Mouse (Mus musculus) brain, adult 2 months (tissue): ENCODE data around the gene Mettl3.

Source experiments
- DNase-seq: peaks from one replicate; pipeline ENCODE4 v3.0.0; 2011; ENCODE audit warnings: low read depth, low spot score

The Mettl3 gene

GRCm38 (mm10) chr14:52295558-52296264, 9.2 kb downstream of the Mettl3 start:
- peak; percentile 71 for DNase-seq

DNA sequence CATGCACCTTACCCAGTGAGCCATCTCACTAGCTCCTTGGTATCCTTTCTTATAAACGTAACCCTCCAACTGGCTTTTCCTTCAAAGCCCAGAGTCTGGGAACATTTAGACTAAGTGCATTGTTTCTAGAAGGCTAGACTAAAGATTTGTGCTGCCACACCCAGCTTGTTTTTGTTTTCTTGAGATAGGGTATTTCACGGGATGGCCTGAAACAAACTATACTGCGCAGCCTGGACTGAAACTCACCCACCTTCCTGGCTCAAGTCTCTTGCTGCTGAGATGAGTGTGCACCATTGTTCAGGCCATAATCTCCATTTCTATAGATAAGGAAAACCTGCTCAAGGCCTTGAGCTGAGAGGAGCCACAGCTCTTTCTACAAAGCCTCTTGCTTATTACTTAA, 20.7 kb downstream of the Mettl3 start:
- no peak for DNase-seq

DNA sequence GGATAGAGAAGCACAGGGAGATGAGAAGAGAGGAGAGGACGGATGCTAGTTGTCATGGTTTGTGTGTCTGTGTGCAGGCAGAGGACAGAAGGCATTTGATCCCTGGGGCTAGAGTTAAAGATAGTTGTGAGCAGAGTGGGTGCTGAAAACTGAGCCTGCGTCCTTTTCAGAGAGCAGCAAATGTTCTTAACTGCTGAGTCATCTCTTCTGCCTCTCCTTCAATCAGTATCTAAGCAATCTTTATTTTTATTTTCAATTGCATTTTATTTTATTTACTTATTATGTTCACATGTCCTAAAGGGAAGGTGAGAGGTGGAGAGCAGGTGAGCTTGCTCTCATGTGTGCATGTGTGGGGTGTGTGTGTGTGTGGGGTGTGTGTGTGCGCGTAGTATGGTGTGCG, 21.3 kb downstream of the Mettl3 start:
- DNase-seq, result no peak

GRCm38 (mm10) chr14:52279747-52280120, 25.2 kb downstream of the Mettl3 start:
- peak; percentile 40 for DNase-seq

DNA sequence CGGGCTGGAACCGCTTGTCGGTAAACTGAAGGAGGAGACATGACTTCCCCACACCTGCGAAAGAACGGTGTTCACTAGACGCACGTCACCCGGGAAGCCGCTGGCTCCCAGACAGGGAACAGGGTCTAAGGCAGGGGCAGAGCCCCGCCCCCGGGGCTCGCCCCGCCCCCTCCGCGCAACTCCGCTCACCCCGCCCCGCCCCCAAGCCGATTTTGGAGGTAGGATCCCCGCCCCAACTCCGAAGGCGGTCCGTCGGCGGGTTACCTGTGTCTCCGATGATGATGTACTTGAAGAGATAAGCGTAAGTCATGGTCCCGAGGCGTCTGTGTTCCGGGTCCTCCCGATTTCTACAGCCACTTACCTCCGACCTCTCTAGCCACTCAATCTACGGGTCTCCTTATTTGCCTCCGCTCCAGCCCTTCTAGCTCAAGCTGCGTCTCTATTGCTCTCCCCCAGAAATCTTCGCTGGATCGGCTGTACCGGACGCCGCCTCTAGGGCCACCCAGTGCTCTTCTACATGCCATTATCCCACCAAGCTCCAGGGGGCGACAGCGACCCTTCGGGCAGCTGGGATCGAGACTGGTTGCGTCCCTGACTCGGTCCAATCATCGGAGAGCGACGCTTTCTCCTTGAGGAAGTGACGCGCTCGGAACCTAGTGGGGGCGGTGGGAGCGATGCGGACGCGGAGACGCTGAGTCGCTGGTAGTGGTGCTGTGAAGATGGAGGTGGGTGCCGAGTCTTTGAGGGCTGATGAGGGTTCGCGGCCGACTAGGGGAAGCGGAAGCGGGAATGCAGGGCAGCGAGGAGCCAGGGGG, 25.8 kb downstream of the Mettl3 start, which contains the start of the genes Tox4 and Rab2b:
Gene Tox4, plus strand, starts transcription at position 215 of the 815 bp plus-strand sequence.
Gene Rab2b, minus strand, starts transcription at position 614 of the 815 bp plus-strand sequence.
- DNase-seq, result peak; percentile 100

DNA sequence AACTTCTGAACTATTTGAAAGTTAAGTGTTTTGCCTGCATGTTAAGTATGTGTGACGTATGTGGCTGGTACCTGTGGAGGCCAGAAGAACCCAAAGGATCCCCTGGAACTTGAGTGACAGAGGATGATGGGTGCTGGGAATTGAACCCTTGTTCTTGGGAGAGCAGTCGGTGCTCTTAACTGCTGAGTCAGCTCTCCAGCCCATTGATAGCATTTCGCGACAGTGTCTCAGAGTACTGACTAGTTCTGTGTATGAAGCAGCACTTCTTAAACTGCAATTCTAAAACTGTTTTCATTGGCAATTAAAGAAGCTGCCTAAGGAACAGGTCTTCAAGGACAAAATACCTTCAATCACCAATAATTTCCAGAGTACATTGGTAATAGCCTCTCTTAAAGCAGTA, 27.7 kb downstream of the Mettl3 start:
- DNase-seq, result no peak

DNA sequence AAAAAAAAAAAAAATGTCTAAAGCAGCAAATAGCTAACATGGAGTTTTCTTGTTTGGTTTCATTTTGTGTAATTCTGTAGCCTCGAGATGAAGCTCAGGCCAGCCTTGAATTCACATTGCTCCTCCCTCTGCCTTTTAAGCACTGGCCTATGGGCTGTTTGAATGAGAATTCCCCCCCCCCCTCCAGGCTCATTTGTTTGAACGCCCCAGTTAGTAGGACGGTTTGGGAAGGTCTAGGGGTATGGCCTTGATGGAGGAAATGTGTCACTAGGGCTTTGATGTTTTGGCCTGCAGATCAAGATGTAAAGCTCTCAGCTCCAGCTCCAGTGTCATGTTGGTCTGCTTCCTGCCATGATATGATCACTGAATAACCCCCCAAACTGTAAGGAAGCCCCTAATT, 32.1 kb downstream of the Mettl3 start:
- no peak for DNase-seq

DNA sequence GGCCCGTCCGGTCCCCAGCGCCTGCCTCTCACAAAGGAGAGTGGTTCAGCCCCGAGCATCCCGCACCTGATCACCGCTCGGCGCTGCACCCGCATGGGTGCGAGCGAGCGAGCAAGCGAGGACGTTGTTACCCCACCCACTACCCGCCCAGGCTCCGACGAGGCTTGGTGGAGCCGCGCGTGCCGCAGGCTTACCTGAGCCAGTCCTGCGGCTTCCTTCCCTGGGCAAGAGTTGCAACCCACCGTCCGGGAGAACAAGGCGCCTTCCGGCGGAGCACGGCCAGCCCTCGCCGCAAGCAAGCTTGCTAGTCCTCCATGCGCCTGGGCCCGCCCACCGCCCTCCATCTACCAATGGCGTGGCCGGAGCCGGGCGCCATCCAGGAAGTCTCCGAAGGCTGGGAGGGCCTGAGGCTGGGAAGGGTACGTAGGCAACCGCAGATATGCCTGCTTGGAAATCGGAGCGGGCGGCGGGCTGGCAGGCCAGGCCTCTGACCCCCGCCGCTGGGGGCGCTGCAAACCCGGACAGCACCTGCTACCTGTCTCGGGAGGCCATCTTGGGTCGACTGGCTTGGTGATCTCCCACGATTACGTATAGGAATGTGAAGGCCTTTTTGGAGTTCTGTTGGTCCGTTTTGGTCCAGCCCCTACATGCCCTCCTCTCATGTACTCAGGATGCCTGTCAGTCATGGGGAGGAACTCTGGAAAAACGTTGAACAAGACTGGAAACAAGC, 47.3 kb downstream of the Mettl3 start, which contains the start of gene Chd8:
Gene Chd8, minus strand, starts transcription at position 297 of the 730 bp plus-strand sequence.
- peak; percentile 99 for DNase-seq

GRCm38 (mm10) chr14:52256311-52257175, 48.4 kb downstream of the Mettl3 start:
- peak; percentile 55 for DNase-seq

DNA sequence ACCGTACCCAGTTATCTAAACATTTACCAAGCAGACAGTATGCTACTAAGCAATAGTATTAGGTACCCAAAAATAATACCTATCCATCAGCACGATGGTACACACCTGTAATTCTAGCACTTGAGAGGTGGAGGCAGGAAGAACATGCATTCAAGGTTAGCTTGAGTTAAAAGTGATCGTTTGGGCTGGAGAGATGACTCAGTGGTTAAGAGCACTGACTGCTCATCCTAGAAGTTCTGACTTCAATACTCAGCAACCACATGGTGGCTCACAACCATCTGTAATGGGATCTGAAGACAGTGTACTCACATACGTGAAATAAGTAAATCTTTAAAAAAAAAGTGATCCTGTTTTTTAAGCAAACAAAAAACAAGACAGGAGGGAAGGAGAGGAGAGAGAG, 58.8 kb downstream of the Mettl3 start:
- DNase-seq, result no peak
